Mouse (Mus musculus) kidney, embryonic 15.5 days (tissue): Measurements from ENCODE around the gene Kank3. TPM values are rescaled to one million over a fixed set of nuclear protein-coding genes. Genes with fewer than 3 reads are reported as not detected.
A peak's percentile ranks its signal among the peaks of the same experiment; 100 is the strongest.

Experiments
- ATAC-seq: fragments of 200-750 bp; cut with Nextera tagmentation; replicated peaks from 2 replicates; pipeline ENCODE4 v1.8.0; 2017; ENCODE audit warnings: moderate TSS enrichment; ENCODE audit not compliant: low FRiP score
- H3K27ac ChIP-seq: fragments of 300-500 bp; sonication (generic); 2 replicates; pipeline ENCODE4 v1.5.1; 2015; ENCODE audit warnings: mild to moderate bottlenecking, inconsistent platforms
- H3K27me3 ChIP-seq: fragments of 300-500 bp; sonication (generic); 2 replicates; pipeline ENCODE4 v1.6.1; 2015; ENCODE audit warnings: inconsistent platforms
- H3K36me3 ChIP-seq: fragments of 300-500 bp; sonication (generic); 2 replicates; pipeline ENCODE4 v1.6.1; 2015; ENCODE audit warnings: inconsistent platforms
- H3K4me1 ChIP-seq: fragments of 300-500 bp; sonication (generic); 2 replicates; pipeline ENCODE4 v1.6.1; 2015; ENCODE audit warnings: inconsistent platforms
- H3K4me2 ChIP-seq: fragments of 300-500 bp; sonication (generic); 2 replicates; pipeline ENCODE4 v1.6.1; 2015; ENCODE audit warnings: moderate library complexity, mild to moderate bottlenecking, inconsistent platforms
- H3K4me3 ChIP-seq: fragments of 300-500 bp; sonication (generic); replicated peaks from 2 replicates; pipeline ENCODE4 v1.5.1; 2015; ENCODE audit warnings: mild to moderate bottlenecking, inconsistent platforms
- H3K9ac ChIP-seq: fragments of 300-500 bp; sonication (generic); 2 replicates; pipeline ENCODE4 v1.6.1; 2015; ENCODE audit warnings: mild to moderate bottlenecking, inconsistent platforms
- H3K9me3 ChIP-seq: fragments of 300-500 bp; sonication (generic); replicated peaks from 2 replicates; pipeline ENCODE4 v1.6.1; 2016; ENCODE audit warnings: inconsistent platforms
- WGBS: fragments of 180-500 bp; shearing (Covaris S2); methylation state at CpG from one replicate; pipeline ENCODE4 v1.1.7; 2015; ENCODE audit warnings: mixed read lengths; 5-methylcytosine and 5-hydroxymethylcytosine counted together
- polyA plus RNA-seq: library from polyadenylated mRNA; unstranded; fragments of >200 nt; fragmentation: Nextera tagmentation; extraction: Ambion mirVana; gene quantifications from 2 replicates; pipeline ENCODE4 v1.2.1, GENCODE M21; 2015

Gene Kank3
- polyA plus RNA-seq, 1 experiment from 2014 or later, result 53.4 TPM

- H3K9me3 ChIP-seq, result no peaks in the 10 kb centered on the region
- no peak overlapping the region for H3K4me3 ChIP-seq
- WGBS, result 0% methylated on average over 3 of the region's 3 CpGs
- H3K4me2 ChIP-seq, result no peak overlapping the region
- H3K36me3 ChIP-seq, result peaks cover 64% of the 10 kb centered on the region
- H3K4me1 ChIP-seq, result peaks cover 34% of the 10 kb centered on the region
- no peak overlapping the region for H3K27ac ChIP-seq
- no peak for ATAC-seq
- H3K9ac ChIP-seq, result no peak overlapping the region
- H3K27me3 ChIP-seq, result no peaks in the 10 kb centered on the region
Measured at GRCm38 (mm10) chr17:33826850-33827249, 16.5 kb downstream of the Kank3 start.

GRCm38 (mm10) chr17:33828892-33829291 lies 18.6 kb downstream of the Kank3 start:
- peaks cover 67% of the 10 kb centered on the region for H3K36me3 ChIP-seq
- no peak overlapping the region for H3K4me2 ChIP-seq
- ATAC-seq, result no peak

DNA sequence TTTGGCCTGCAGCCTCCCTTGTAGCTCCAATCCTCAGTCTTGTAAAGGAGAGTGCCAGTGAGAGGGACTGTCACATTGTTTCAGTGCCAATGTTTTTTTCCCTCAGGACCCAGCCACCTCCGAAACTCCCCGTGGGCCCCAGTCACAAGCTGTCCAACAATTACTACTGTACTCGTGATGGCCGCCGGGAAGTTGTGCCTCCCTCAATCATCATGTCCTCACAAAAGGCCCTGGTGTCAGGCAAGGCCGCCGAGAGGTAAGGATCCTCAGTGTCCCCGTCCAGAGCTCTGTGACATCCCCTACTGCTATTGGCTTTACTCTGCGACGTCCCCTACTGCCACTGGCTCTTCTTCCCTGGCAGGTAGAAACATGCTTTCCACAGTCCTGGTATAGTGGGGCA lies 19.2 kb downstream of the Kank3 start:
- Histone ChIP-seq H3K4me1 (peaks cover 16% of the 10 kb centered on the region), H3K4me2 (no peak overlapping the region), H3K9ac (no peak overlapping the region), H3K4me3 (no peak overlapping the region), H3K27me3 (no peaks in the 10 kb centered on the region), H3K27ac (no peak overlapping the region), H3K36me3 (peaks cover 73% of the 10 kb centered on the region), H3K9me3 (no peaks in the 10 kb centered on the region)
- ATAC-seq, result no peak
- 90% methylated on average over 10 of the region's 10 CpGs for WGBS

More at GRCm38 (mm10) chr17:33828892-33829291, 18.6 kb downstream of the Kank3 start:
- Histone ChIP-seq H3K9me3 (no peaks in the 10 kb centered on the region), H3K4me3 (no peak overlapping the region), H3K27ac (no peak overlapping the region), H3K9ac (no peak overlapping the region), H3K27me3 (no peaks in the 10 kb centered on the region), H3K4me1 (peaks cover 16% of the 10 kb centered on the region)
- 68% methylated on average over 2 of the region's 2 CpGs for WGBS

DNA sequence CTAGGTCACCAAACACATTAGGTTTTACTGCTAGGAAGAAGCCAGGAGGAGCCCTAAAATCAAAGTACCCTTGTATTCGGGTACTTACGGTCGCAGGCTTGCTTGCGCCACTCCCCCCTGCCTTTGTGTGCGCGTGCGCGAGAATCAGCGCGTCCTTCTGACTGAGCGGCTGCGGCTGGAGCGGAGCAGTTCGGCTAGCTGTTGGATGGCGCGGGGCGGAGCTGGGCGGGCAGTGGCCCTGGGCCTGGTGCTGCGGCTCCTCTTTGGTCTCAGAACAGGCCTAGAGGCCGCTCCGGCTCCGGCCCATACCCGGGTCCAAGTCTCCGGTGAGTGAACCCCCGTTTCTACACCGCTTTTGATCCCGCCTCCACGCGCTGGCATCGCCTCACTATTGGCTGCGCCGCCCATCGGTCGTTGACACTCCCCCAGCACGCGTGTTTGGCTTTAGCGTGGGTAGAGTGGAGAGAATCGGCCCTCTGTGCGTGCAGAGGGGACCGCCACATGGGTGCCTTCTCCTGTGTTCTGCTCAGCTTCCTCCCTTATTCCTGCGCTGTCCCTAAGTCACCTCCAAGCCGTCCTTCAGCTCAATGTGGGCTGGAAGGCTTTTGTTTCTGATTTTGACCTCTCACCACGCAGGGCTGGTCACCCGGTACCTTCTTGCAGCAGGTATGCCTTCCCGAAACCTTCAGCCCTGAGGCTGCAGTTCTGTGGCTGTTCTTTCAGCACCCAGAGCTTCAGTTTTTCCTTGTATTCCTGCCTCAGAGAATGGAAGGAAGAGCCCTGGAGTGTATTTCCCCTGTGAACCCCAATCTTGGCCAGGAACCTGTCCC lies 32.9 kb downstream of the Kank3 start, which contains the start of gene Cd320:
Gene Cd320, plus strand, starts transcription at position 126 of the 830 bp plus-strand sequence.
- Histone ChIP-seq H3K27me3 (no peaks in the 10 kb centered on the region), H3K9ac (peak within 1 kb of the TSS; percentile 83), H3K9me3 (no peaks in the 10 kb centered on the region), H3K4me1 (peaks cover 14% of the 10 kb centered on the region), H3K4me3 (peak within 1 kb of the TSS; percentile 97), H3K4me2 (peak within 1 kb of the TSS; percentile 85), H3K36me3 (peaks cover 35% of the 10 kb centered on the region), H3K27ac (peak within 1 kb of the TSS; percentile 88)
- peak; percentile 93 for ATAC-seq
- WGBS, result under 1% methylated on average over 45 of the region's 45 CpGs

DNA sequence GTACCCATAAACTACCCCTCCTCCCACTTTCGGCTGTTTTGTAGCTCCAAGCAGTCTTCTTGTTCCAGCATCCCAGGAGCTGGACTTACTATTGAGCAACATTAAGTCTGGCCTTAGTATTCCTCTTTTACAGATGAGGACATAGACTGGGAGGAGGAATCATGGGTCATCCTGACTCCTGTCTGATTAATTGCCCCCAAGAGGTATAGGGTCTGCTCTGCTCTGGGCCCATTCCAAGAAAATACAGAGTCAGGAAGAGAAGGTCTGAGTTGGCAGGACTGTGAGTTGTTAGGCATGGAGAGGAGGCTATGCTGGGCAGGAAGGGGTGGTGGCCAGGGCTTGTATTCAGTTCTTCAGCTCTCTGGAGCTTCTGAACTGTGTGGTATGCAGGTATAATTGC lies 33.9 kb downstream of the Kank3 start:
- H3K27ac ChIP-seq, result no peak overlapping the region
- H3K36me3 ChIP-seq, result peaks cover 35% of the 10 kb centered on the region
- H3K4me3 ChIP-seq, result peak overlapping the region; percentile 97
- no peak for ATAC-seq
- H3K4me2 ChIP-seq, result peak overlapping the region; percentile 85
- no peaks in the 10 kb centered on the region for H3K9me3 ChIP-seq
- no peaks in the 10 kb centered on the region for H3K27me3 ChIP-seq
- H3K4me1 ChIP-seq, result peaks cover 14% of the 10 kb centered on the region
- peak overlapping the region; percentile 83 for H3K9ac ChIP-seq
- WGBS, result 48% methylated on average over 1 of the region's 1 CpGs

DNA sequence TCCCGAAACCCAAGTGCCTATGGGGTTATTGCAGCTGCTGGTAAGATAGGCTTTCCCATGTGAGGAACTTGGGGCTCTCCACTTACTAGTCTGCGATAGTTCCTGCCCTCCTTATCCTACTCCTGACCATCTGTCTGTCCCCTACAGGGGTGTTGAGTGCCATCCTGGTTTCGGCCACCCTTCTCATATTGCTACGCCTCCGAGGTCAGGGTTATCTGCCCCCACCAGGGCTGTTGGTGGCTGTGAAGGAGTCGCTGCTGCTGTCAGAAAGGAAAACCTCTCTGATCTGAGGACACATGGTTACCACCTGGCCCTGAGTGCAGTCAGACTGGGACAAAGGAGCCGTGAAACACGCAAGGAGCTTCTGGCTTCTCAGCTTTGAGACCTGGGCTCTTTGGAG lies 37.8 kb downstream of the Kank3 start:
- Histone ChIP-seq H3K4me3 (no peak overlapping the region), H3K4me2 (no peak overlapping the region), H3K36me3 (peaks cover 34% of the 10 kb centered on the region), H3K9ac (no peak overlapping the region), H3K4me1 (peaks cover 14% of the 10 kb centered on the region), H3K27me3 (no peaks in the 10 kb centered on the region), H3K27ac (no peak overlapping the region), H3K9me3 (no peaks in the 10 kb centered on the region)
- WGBS, result 68% methylated on average over 8 of the region's 8 CpGs
- ATAC-seq, result no peak

- Histone ChIP-seq H3K9me3 (no peaks in the 10 kb centered on the region), H3K4me3 (no peak overlapping the region), H3K9ac (no peak overlapping the region), H3K4me1 (no peaks in the 10 kb centered on the region), H3K27me3 (no peaks in the 10 kb centered on the region), H3K4me2 (no peak overlapping the region), H3K27ac (no peak overlapping the region), H3K36me3 (peaks cover 34% of the 10 kb centered on the region)
- ATAC-seq, result no peak
- 79% methylated on average over 1 of the region's 1 CpGs for WGBS
Measured at GRCm38 (mm10) chr17:33851331-33851730, 41.0 kb downstream of the Kank3 start.

GRCm38 (mm10) chr17:33857816-33858215 lies 47.5 kb downstream of the Kank3 start:
- WGBS, result 71% methylated on average over 4 of the region's 4 CpGs

DNA sequence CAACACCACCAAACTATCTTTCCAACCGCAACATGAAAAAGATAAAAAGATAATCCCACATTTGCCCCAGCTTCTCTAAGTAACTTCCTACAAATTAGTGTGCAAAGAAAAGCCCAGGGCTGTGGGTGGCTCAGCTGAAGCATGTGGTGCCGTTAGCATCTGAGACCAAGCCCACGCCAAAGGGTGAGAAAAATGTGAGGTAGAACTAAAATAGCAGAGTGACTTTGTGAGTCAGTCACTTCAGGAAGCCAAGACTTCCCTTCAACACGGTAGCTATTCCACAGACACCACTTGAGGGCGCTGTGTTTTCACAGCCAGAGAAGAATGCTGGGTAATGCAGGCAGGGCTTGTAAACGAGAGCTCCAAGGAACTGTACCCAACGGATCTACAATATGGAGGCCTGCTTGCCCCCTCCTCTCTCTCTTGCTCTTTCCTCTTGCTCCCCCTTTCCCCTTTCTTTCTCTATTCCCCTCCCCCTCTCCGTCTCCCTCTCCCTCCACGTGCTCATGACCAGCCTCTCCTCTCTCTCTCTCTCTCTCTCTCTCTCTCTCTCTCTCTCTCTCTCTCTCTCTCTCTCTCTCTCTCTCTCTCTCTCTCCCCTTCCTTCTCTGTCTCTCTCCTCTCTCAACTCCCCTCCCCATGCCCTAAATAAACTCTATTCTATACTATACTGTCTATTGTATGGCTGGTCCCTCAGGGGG lies 55.2 kb downstream of the Kank3 start:
- no peak overlapping the region for H3K9ac ChIP-seq
- 43% methylated on average over 7 of the region's 9 CpGs for WGBS
- H3K4me3 ChIP-seq, result no peak overlapping the region
- no peak for ATAC-seq
- H3K9me3 ChIP-seq, result no peaks in the 10 kb centered on the region
- no peaks in the 10 kb centered on the region for H3K27me3 ChIP-seq
- H3K27ac ChIP-seq, result no peak overlapping the region
- no peak overlapping the region for H3K4me2 ChIP-seq
- H3K36me3 ChIP-seq, result no peaks in the 10 kb centered on the region
- H3K4me1 ChIP-seq, result no peaks in the 10 kb centered on the region

More at GRCm38 (mm10) chr17:33857816-33858215, 47.5 kb downstream of the Kank3 start:
- H3K4me2 ChIP-seq, result no peak overlapping the region
- no peaks in the 10 kb centered on the region for H3K36me3 ChIP-seq
- H3K9me3 ChIP-seq, result no peaks in the 10 kb centered on the region
- H3K4me1 ChIP-seq, result no peaks in the 10 kb centered on the region
- no peaks in the 10 kb centered on the region for H3K27me3 ChIP-seq
- no peak overlapping the region for H3K4me3 ChIP-seq
- ATAC-seq, result no peak
- no peak overlapping the region for H3K9ac ChIP-seq
- H3K27ac ChIP-seq, result no peak overlapping the region

Other genes starting within 250 kb of the Kank3 start
- gene Zfp414, start 181.4 kb upstream of the Kank3 start, polyA plus RNA-seq, result 43.4 and 56.6 TPM in 2 replicates
- gene Pram1, start 172.5 kb upstream of the Kank3 start, polyA plus RNA-seq, result 0.80 TPM in 1 of 2 replicates, not detected in the other
- 369 and 383 TPM in 2 replicates for gene Hnrnpm, start 123.7 kb upstream of the Kank3 start, polyA plus RNA-seq
- 50.9 and 57.5 TPM in 2 replicates for gene March2, start 91.8 kb upstream of the Kank3 start, polyA plus RNA-seq
- 275 and 342 TPM in 2 replicates for gene Rab11b, start 50.0 kb upstream of the Kank3 start, polyA plus RNA-seq
- gene Angptl4, start 28.7 kb upstream of the Kank3 start, polyA plus RNA-seq, result 21.5 and 27.9 TPM in 2 replicates
- gene Rps28, start 14.0 kb downstream of the Kank3 start, polyA plus RNA-seq, result 1,038 and 1,163 TPM in 2 replicates
- 490 and 495 TPM in 2 replicates for gene Ndufa7, start 14.1 kb downstream of the Kank3 start, polyA plus RNA-seq
- gene Cd320, start 32.6 kb downstream of the Kank3 start, polyA plus RNA-seq, result 97.9 and 102 TPM in 2 replicates
- not detected in 2 replicates for gene Gm7029, start 63.3 kb downstream of the Kank3 start, polyA plus RNA-seq
- 8.2 and 9.1 TPM in 2 replicates for gene Kifc1, start 80.1 kb downstream of the Kank3 start, polyA plus RNA-seq
- gene Platr17, start 94.6 kb downstream of the Kank3 start, polyA plus RNA-seq, result 0.19 TPM in 1 of 2 replicates, not detected in the other
- 47.6 and 60.0 TPM in 2 replicates for gene Daxx, start 98.9 kb downstream of the Kank3 start, polyA plus RNA-seq
- 28.3 and 35.9 TPM in 2 replicates for gene Tapbp, start 105.4 kb downstream of the Kank3 start, polyA plus RNA-seq
- gene Zbtb22, start 105.4 kb downstream of the Kank3 start, polyA plus RNA-seq, result 17.5 and 19.3 TPM in 2 replicates
- 30.7 and 34.5 TPM in 2 replicates for gene Rgl2, start 119.0 kb downstream of the Kank3 start, polyA plus RNA-seq
- 171 and 183 TPM in 2 replicates for gene Pfdn6, start 129.8 kb downstream of the Kank3 start, polyA plus RNA-seq
- gene Wdr46, start 130.1 kb downstream of the Kank3 start, polyA plus RNA-seq, result 41.8 and 44.0 TPM in 2 replicates
- gene B3galt4, start 141.0 kb downstream of the Kank3 start, polyA plus RNA-seq, result 5.1 and 5.6 TPM in 2 replicates
- gene Vps52, start 145.3 kb downstream of the Kank3 start, polyA plus RNA-seq, result 48.0 and 53.5 TPM in 2 replicates
- 1,731 and 1,904 TPM in 2 replicates for gene Rps18, start 145.5 kb downstream of the Kank3 start, polyA plus RNA-seq
- 24.6 and 27.2 TPM in 2 replicates for gene H2-K1, start 189.8 kb downstream of the Kank3 start, polyA plus RNA-seq
- gene Ring1, start 214.2 kb downstream of the Kank3 start, polyA plus RNA-seq, result 20.3 and 21.7 TPM in 2 replicates
- gene H2-Ke6, start 217.5 kb downstream of the Kank3 start, polyA plus RNA-seq, result 51.7 and 52.5 TPM in 2 replicates
- gene Slc39a7, start 221.2 kb downstream of the Kank3 start, polyA plus RNA-seq, result 197 and 211 TPM in 2 replicates
- gene Rxrb, start 221.3 kb downstream of the Kank3 start, polyA plus RNA-seq, result 50.5 and 53.0 TPM in 2 replicates
- 2.2 and 6.6 TPM in 2 replicates for gene Col11a2, start 228.9 kb downstream of the Kank3 start, polyA plus RNA-seq